Mouse (Mus musculus) cortical plate, adult 2 months (tissue): ENCODE measurements around the gene 2310030G06Rik. TPM values are rescaled to one million over a fixed set of nuclear protein-coding genes. Genes with fewer than 3 reads are reported as not detected.

Experiments used
- H3K27ac ChIP-seq: fragments of 200-500 bp; 2 replicates; pipeline ENCODE4 v1.5.1; 2012; ENCODE audit warnings: low read length, control low read depth, inconsistent platforms; ENCODE audit not compliant: insufficient read depth
- H3K4me1 ChIP-seq: fragments of 200-500 bp; 2 replicates; pipeline ENCODE4 v1.6.1; 2011; ENCODE audit warnings: low read length; ENCODE audit not compliant: control insufficient read depth, insufficient read depth
- H3K4me3 ChIP-seq: fragments of 200-500 bp; 2 replicates; pipeline ENCODE4 v1.5.1; 2011; ENCODE audit warnings: mild to moderate bottlenecking, low read length, control low read depth; ENCODE audit not compliant: insufficient read depth
- CTCF ChIP-seq: fragments of 200-500 bp; IDR thresholded peaks from 2 replicates; pipeline ENCODE4 v1.5.1; 2011; ENCODE audit warnings: mild to moderate bottlenecking, control low read depth, low read length; ENCODE audit not compliant: insufficient read depth; ENCODE audit errors: extremely low read depth
- POLR2A ChIP-seq: fragments of 200-500 bp; IDR thresholded peaks from 2 replicates; pipeline ENCODE4 v1.6.1; 2011; ENCODE audit warnings: mild to moderate bottlenecking, low read length, control low read depth; ENCODE audit not compliant: insufficient read depth; ENCODE audit errors: extremely low read depth
- polyA plus RNA-seq: library from polyadenylated mRNA; depleted of rRNA; stranded (reverse); fragments of >200 nt; gene quantifications from 2 replicates; pipeline ENCODE4 v1.2.3, GENCODE M21; 2012; rRNA removed

Gene 2310030G06Rik
- 2.7 and 3.7 TPM in 2 replicates for polyA plus RNA-seq

- Histone ChIP-seq H3K4me1 (no peaks in the 10 kb centered on the region; the same call in 1 of the 2 replicates), H3K4me3 (peak within 1 kb of the TSS; percentile 60), H3K27ac (no peak within 1 kb of the TSS)
- TF ChIP-seq POLR2A, result no peak
- no peak for TF ChIP-seq CTCF
These were observed at the start of gene 2310030G06Rik for GRCm38 (mm10) chr9:50746214-50746677. TSS of gene 2310030G06Rik (minus strand) at chr9:50746536.

GRCm38 (mm10) chr9:50795266-50795665, 48.9 kb upstream of the 2310030G06Rik start:
- Histone ChIP-seq H3K4me1 (no peaks in the 10 kb centered on the region), H3K27ac (no peak overlapping the region), H3K4me3 (no peak overlapping the region)
- TF ChIP-seq CTCF, result no peak
- no peak for TF ChIP-seq POLR2A

- H3K4me1 ChIP-seq, result no peaks in the 10 kb centered on the region
- TF ChIP-seq POLR2A (no peak), CTCF (peak; percentile 40; the same call in 1 of the 2 replicates)
- H3K4me3 ChIP-seq, result no peak overlapping the region
- no peak overlapping the region for H3K27ac ChIP-seq
These were observed 35.8 kb upstream of the 2310030G06Rik start for GRCm38 (mm10) chr9:50782155-50782554.

GRCm38 (mm10) chr9:50776162-50776760, 29.9 kb upstream of the 2310030G06Rik start:
- Histone ChIP-seq H3K27ac (no peak overlapping the region), H3K4me1 (peaks cover 3% of the 10 kb centered on the region; the same call in 1 of the 2 replicates), H3K4me3 (peak overlapping the region; percentile 64)
- TF ChIP-seq POLR2A, result no peak

GRCm38 (mm10) chr9:50775662-50776126, 29.4 kb upstream of the 2310030G06Rik start:
- TF ChIP-seq CTCF, result no peak
- H3K4me3 ChIP-seq, result peak overlapping the region; percentile 64
- H3K4me1 ChIP-seq, result peaks cover 3% of the 10 kb centered on the region; the same call in 1 of the 2 replicates
- no peak overlapping the region for H3K27ac ChIP-seq

GRCm38 (mm10) chr9:50774991-50775612, 28.8 kb upstream of the 2310030G06Rik start, which contains the start of the genes Alg9 and 1110032A03Rik:
TSS of gene Alg9 (plus strand) at chr9:50775019.
TSS of gene 1110032A03Rik (minus strand) at chr9:50775520.
- peaks cover 3% of the 10 kb centered on the region; the same call in 1 of the 2 replicates for H3K4me1 ChIP-seq
- 0 out of 2 replicates have a peak within 1 kb of the TSS, but pooled peaks have one; percentile 51 for H3K27ac ChIP-seq
- peak; percentile 67 for TF ChIP-seq POLR2A
- TF ChIP-seq CTCF, result no peak
- peak within 1 kb of the TSS; percentile 64 for H3K4me3 ChIP-seq

GRCm38 (mm10) chr9:50774026-50774462, 27.7 kb upstream of the 2310030G06Rik start:
- Histone ChIP-seq H3K4me3 (peak overlapping the region; percentile 64; the same call in 1 of the 2 replicates), H3K27ac (no peak overlapping the region), H3K4me1 (peaks cover 3% of the 10 kb centered on the region; the same call in 1 of the 2 replicates)
- TF ChIP-seq POLR2A (no peak), CTCF (no peak)

- TF ChIP-seq CTCF, result no peak
- TF ChIP-seq POLR2A, result no peak
- Histone ChIP-seq H3K4me3 (no peak overlapping the region), H3K27ac (no peak overlapping the region), H3K4me1 (peaks cover 3% of the 10 kb centered on the region; the same call in 1 of the 2 replicates)
These were observed 23.7 kb upstream of the 2310030G06Rik start for GRCm38 (mm10) chr9:50770011-50770410.

- Histone ChIP-seq H3K4me1 (no peaks in the 10 kb centered on the region), H3K4me3 (peak within 1 kb of the TSS; percentile 83), H3K27ac (peak within 1 kb of the TSS; percentile 56)
- peak; percentile 39 for TF ChIP-seq CTCF
- peak; percentile 73 for TF ChIP-seq POLR2A
These were observed 22.0 kb upstream of the 2310030G06Rik start, which contains the start of gene Fdxacb1 for GRCm38 (mm10) chr9:50768107-50769002. TSS of gene Fdxacb1 (plus strand) at chr9:50768236.
